Mouse (Mus musculus) lung, adult 18-20 months (tissue): ENCODE measurements around the gene Nup93.

Experiments
- DNase-seq, 2 experiments: peaks; one replicate each; pipeline ENCODE4 v3.0.0; 2022; ENCODE audit warnings: mixed read lengths in 2 of 2

Nup93 gene

DNA sequence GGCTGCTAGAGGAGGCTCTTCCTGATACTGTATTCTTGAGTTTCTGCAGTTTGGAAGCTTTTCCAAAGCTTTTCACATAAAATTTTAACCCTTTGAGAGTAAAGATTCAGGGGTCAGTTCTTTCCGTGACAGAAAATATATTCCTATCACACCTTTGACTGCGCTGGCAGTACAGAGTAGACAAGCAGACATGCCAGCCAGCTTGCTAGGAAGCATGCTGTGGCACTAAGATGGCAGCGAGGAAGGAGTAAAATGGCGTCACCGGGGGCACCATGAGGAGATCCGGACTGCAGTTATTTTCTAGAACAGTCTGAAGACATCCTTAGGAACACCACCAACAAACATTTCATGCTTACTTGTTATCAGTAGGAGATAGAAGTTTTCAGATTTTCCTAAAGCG lies 55.9 kb downstream of the Nup93 start:
- DNase-seq = no peak

DNA sequence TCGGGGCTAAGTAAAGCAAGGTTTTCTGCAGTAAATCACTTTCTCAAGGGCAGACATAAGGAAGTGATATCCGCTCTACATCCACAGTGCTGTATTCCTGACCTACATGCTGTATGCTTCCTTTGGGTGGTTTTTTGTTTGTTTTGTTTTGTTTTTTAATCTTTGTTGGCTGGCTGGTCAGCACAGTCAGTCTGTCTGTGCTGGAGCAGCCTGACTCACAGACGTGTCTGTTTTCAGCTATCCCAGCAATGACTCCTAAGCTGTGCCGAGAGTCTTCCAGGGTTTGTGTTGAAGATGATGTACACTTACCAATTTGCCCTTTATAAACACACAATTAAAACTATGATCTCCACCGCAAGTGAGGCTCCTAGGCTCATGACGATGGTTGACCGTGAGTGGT lies 56.7 kb downstream of the Nup93 start:
- DNase-seq = no peak

DNA sequence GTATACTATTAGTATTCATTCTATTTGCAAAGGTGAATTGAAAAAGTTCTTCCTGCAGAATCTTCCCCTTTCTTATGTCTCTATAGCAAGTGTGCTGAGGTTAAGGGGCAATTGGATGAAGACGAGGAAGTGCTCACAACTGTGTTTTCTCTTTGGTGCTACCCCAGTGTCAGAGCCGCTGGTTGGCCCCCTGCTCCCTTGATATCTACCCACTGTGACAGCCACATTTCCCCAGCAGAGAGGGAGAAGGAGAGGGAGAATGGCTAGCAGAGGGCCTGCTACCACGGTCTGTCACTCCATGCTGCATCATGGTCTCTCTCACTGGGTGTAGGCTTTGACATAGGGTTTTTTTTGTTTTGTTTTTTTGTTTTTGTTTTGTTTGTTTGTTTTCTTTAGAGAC lies 58.2 kb downstream of the Nup93 start:
- DNase-seq = no peak

DNA sequence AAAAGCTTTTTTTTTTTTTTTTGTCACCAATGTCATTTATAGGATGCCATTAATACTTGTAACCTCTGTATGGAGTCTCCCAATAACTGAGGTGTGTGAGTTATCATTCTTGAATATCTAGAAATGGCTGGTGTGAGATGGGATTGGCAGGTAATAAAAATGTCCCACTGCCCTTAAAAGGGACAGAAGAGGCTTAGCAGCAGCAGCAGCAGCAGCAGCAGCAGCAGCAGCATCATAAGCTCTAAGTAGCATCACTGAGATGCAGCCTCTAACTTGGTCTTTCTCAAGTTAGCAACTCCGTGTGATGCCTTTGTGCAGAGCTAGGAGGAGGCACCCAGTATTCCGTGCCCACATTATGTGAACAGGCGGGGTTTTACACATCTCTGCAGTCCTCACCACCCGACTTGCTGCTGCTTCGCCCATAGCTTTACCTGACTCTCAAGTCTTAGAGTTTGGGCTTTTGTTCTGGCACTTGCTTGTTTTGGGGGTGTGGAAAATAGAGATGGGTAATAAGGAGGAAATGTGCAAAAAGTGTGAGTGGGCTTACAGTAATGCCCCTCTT lies 59.0 kb downstream of the Nup93 start:
- no peak for DNase-seq

DNA sequence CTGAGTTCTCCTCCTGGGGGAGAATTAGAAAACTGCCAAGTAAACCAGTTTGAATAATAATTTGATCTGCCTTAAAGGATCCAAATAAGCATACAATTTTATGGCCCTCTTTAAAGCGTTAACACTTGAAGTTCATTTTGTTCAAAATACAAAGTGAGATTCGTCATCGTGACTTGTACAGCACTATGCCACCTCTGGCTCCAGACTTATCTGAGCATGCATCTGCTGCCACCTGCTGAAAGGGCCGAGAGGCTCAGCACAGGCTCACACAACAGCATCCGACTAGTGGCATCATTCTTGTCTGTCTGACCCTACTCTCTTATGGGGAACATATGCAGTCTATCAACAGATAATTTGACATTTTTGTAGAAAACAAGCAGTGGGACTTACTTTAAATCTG lies 59.7 kb downstream of the Nup93 start:
- no peak for DNase-seq

DNA sequence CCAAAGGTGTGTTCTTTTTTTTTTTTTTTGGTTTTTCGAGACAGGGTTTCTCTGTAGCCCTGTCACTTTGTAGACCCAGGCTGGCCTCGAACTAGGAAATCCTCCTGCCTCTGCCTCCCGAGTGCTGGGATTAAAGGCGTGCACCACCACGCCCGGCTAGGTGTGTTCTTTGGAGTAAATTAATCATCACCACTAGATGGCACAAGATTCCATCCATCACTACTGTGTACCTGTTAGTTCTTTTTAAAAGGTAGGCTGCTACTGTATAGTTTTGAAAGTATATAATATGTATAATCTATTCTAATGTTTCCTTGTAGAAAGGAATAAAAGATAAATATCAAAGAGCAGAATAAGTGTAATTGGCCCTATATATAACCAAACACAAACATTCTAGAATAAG lies 63.9 kb downstream of the Nup93 start:
- DNase-seq = no peak

DNA sequence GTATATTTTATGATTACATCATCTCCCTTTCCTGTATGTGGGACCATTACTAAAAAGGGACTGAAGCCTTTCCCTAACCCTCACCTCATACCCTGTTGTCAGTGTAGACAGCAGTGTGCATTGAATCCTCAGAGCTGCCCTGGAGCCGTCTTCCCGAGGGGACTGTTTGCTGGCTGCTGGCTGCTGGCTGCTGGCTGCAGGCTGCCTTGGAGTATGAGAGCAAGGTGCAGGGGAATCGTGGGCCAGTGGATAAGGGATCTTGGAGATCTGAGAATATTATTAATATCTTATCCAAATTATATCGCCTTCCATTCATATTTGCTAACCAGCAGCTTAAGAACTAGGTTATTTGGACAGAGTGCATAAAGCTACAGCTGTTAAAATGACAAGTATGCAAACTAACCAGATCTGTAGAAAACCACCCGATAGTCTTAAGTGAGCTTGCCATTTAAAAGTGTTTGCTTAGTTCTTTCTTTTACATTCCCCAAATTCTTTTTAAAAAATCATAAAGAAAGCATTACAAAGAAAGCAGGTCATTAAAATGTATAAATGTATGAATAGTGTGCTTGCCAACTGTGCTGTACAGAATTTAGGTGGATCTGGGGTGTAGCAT lies 65.7 kb downstream of the Nup93 start:
- no peak for DNase-seq

DNA sequence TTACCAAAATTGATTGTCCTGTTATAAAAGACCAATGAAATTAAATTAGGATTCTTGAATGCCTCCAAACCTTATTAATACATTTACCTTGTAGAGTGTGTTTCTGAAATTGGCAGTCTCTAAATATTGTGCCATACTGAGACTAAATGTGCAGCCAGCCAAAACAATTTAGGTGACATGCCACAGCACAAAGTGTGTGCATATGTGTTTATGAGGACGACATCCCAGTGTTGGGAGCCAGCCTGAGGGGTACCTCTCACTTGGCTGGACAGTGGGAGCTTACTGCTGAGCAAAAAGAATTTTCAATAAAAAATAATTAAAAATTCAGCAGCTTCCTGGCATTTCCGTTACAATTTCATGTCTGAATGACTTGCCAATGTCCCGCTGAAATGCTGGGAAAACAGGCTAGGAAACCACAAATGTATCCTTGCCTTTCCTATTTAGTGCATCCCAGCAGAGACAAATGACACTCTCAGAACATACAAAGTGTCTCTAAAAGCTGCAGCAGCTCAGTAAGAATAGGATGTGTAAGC lies 68.2 kb downstream of the Nup93 start:
- no peak for DNase-seq

DNA sequence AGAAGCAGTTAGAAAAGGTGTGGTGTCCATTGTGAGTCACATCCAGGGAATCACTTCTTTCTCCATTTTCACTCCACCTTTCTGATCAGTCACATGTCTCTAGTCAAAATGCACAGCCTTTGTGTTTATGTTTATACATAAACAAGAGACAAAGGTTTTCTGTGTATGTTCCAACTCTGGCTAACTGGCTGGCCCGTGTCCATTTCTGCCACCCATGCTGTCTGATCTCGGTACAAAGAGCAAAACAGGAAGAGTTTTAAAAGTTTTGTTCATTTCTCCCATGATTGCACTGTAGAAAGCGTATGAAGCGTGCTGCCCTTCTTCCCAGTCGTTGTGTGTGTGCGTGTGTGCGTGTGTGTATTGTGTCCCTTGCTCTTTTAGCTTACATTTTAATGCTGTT lies 69.8 kb downstream of the Nup93 start:
- DNase-seq = no peak

DNA sequence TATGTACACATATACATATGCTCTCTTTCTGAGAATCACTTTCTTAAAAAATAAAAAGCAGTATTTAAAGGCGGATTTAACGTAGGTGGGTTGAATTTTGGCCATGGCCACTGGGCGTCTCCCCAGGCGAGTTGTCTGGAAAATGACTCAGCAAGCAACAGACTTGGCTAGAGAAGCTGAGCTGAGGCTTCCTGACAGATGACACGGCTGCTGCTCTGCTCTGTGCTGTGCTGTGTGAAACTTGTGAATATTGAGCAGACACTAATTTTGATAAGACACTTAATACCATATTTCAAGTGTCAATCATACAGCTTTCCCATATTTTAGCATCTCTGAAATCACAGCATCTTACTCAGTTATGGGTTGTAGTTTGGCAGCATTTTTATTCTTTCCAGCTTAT lies 76.2 kb downstream of the Nup93 start:
- DNase-seq = no peak

DNA sequence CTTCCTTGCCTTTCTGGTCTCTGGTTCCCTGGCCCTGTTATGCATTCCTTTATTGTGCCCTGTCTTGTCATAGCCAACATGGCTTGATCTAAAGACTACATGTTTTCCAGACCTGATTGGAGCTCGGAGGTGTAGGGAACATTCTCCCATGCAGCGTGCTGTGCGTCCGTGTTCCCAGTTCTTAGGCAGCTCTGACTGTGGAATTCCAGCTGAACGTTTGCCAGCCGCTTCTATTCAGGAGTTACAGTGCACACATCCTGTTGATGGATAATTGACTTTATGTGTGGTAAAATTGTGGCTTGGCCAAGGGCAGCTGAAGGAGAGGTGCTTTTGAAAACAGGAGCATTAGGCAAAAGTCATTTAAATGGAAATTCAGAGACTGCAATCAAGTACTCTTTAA lies 77.7 kb downstream of the Nup93 start:
- no peak for DNase-seq

DNA sequence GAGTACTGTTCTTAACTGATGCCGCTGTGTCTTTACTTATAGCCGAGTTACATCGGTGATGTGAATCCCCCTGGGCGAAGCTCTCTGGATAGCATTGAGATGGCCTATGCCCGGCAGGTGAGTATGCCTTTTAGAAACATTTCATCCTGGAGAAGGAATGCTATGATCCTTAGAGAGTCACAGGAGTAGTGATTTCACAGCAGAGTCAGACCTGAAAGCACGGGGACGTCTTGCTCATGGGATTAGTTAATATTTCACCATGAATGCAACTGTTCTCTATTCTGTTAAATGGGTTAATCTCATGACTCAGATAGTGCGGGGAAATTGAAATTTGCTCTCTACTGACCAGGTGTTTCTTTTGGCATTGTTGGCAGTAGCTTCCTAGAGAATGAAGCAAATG lies 78.3 kb downstream of the Nup93 start:
- no peak for DNase-seq

DNA sequence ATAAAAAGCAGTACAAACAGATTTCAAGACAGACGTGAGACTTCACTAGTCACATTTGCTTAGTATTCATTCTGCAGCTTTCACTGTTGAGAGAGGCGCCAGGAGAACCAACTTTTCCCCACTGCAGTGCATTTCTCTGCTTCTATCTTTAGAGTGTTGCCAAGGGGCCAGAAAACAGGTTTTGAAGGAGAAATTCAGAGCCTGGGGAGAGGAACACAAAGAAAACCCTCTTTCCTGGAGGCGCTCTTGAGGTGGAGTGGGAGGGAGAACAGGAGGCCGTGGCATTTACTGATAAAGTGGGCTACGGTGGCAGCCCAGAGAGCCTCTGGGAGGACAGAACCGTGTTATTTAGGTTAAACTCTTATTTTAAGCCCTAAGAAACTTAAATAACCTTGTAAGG lies 81.3 kb downstream of the Nup93 start:
- no peak for DNase-seq

DNA sequence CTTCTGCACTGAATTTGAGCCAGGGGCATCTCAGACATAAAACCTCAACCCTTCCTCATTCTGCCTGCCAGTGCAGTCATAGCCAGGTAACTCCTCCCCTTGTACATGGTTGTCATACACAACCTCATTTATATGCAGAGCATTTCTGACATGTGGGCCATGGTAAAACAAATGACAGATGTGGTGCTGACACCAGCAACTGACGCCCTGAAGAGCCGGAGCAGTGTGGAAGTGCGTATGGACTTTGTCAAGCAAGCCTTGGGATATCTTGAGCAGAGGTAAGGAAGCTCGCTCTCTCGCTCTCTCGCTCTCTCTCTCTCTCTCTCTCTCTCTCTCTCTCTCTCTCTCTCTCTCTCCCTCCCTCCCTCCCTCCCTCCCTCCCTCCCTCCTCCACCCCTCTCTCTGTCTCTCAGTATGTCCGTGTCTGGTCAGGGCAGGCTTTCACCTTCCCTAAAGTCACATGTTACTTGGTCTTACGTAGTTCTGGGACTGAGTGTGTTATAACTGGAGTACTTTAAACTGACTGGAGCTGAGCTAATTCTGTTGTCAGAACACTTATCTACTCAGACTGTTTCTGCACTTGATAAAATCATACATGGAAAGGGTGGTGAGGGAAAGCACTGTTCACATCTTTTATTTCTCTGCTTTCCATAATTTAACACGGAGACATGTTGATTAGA lies 82.1 kb downstream of the Nup93 start:
- no peak for DNase-seq

DNA sequence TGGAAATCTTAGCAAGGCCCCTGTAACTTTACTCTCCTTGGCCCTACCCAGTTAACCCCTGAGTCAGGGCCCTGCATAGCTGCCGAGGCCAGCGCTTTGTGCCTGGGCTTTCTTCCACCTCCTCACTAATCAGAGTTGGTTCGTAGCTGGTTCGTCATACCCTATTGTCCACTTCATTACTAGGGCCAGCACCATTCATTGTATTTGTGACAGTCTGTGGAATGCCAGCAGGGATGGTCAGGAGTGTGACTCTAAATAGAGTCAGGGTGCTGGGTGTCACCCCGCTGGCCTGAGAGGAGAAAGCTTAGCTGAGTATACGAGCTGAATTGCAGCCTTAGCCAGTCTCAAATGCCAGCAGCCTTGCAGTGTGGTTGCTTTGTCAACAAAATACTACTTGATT lies 82.7 kb downstream of the Nup93 start:
- DNase-seq = no peak

DNA sequence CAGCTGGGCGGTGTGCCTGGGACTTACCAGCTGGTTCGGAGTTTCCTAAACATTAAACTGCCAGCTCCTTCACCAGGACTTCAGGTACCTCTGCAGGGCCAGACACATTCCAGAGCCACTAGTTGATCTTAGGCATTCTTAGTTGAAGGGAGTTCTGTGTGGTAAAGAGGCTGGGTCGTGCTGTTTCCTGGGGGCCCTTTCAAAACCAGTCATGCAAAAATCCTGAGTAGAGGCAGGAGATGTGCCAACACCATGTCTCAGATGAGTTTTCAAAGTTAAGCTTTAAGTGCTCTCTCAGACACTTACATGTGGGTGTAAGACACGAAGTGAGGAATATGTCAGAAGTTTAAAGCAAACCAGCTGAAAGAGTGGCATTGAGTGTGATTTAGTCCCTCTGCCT lies 86.4 kb downstream of the Nup93 start:
- peak in 1 of 2 experiments; percentile 20 for DNase-seq

DNA sequence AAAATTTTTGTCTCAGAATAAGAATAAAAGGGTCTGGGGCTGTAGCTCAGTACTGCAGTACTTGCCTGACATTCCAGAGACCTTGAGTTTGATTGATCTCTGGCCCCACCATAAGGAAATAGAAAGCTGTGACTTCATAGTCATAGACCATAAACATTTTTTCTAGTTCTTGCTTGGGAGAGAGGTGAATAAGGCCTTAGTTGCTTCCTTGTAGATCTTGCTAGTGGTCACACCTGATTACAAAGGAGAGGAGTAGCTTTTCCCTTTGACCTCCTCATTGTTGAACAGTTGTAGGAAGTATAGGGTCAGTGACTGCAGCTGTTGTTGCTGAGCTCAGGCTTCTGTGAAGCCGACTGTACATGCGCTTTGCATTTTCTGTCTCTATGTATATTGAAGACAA lies 90.0 kb downstream of the Nup93 start:
- DNase-seq = no peak

DNA sequence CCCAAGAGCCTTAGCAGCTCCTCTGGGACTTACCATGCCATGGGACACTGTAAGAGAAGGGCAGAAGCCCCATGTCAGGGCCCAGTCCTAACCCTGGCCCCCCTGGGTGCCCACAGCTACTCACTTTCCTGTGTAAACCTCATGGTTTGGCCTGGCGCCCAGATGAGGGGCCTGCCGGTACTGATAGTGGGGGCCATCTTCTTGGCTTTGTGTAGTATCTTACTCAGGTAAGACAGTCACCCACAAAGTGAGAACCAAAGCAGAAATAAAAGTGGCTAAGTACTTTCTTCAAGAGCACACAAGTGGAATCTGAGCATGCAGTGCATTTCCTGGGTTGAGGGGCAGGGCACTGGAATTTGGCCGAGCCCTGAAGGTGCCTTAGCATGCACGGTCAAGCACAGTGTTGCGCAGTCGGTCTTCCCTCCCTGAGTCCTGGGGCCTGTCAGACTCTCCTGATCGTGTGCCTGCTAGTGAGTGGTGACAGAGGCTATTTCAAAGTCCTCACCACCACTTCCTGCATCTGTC lies 92.7 kb downstream of the Nup93 start:
- DNase-seq = peak; percentile 78 to 82

DNA sequence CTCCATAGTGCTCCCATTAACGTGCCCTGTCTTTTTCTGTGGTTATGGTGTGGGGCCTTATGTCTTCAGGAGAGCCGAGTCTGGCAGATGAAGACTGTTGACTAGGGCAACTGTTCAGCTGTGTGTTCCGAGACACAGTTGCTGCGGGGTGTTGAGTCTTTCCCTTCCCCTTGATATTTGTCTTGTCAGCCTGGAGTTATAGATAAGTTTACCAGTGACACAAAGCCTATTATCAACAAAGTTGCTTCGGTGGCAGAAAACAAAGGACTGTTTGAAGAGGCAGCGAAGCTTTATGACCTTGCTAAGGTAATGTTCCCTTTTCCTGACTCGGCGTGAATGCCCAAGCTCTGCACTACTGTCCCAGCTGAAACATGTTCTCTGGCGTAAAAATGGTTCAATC lies 93.3 kb downstream of the Nup93 start:
- no peak for DNase-seq

DNA sequence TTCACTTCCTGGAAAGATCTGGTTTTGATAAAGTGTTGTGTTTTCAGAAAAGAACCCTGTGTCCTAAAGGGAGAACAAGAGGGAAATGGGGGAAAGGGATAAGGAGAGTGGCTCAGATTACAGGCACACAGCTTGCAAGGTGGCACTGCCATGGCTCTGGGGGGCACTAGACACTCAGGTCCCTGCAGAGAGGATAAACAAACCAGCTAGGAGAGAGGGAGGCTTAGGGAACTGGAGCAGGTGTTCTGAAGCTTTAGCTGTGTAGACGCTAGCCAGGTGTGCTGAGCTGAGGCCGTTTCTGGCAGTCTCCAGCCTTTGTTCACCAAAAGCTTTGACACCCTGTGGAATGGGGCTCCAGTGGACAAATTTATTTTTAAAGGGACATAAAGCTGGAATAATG lies 99.7 kb downstream of the Nup93 start:
- DNase-seq = no peak

DNA sequence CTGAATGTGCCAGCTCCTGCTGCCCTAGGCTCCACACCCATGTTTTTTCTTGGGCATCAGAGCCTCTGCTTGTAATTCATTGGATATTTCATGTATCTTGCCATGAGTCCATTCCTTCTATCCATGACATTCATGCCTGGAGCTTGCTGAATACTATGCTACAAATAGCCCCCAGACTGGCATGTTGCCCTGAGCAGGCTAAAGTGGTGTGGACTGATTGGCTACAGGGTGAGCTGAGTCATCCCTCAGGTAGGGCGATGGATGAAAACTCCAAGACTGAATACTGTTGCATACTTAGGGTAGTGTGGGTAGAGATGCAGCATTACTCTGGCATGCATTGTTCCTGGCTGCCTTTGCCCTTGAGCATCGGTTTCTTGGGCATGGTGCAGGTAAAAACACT lies 102.9 kb downstream of the Nup93 start:
- no peak for DNase-seq

DNA sequence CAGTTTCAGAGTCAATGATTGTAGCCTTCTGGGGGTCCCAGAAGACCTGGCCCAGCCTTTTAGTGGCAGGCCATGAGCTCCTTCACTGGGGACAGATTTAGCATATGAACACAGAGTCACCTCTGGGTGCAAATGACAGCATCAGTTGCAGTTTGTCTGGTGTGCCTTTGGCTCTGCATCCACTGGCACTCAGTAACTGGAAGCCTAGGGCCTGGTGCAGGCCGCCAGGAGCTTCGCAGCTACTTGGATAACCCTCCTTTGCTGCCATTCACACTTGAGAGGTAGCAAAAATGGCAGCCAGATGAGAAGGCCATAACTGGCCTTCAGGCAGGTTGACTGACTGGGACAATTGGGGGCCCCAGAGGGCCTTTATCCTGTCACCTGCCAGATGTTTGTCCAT lies 103.3 kb downstream of the Nup93 start:
- no peak for DNase-seq

DNA sequence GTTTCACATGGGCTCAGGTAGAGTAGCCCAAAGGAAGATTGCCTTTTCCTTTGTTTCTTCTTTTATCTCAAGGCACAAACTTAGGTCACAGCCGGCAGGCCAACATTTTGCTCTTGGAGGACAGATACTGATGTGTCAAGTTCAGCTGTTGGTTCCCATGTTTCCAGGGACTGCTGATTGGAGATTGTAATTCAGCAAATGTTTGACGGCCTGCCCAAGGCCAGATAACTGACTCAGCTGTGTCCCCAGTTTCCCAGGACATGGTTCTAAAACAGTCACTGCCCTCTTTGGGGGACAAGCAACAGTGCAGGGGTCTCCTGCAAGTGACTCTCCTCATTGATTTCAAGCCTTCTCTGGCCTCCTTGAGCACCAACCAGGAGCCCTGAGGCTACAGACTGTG lies 105.7 kb downstream of the Nup93 start:
- no peak for DNase-seq

DNA sequence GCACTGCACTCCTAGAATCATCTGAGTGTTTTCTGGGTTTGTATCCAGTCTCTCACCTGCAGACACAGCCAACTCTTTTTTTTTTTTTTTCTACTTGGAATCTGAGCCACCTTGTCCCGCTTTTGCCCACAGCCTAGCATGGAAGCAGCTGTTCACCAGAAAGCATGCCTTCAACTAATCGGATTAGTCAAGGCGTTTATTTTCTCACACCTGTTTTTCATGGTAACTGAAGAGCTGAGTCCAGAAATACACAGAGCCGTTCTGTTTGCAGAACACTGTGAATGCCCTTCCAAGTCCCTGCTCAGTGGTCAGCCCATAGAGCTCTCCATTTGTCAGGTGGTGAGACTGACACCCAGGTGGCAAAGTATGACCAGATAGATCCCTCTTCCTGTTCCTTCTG lies 107.7 kb downstream of the Nup93 start:
- DNase-seq = no peak
